Mouse (Mus musculus) ovary, adult 2 months (tissue): ENCODE measurements around the gene Prorsd1. TPM values are rescaled to one million over a fixed set of nuclear protein-coding genes. Genes with fewer than 3 reads are reported as not detected.

Experiments used
- polyA plus RNA-seq: library from polyadenylated mRNA; depleted of rRNA; stranded (reverse); fragments of >200 nt; gene quantifications from 2 replicates; pipeline ENCODE4 v1.2.3, GENCODE M21; 2012; rRNA removed

The Prorsd1 gene
- polyA plus RNA-seq = 0.59 and 0.78 TPM in 2 replicates

GRCm38 (mm10) chr11:29514682-29515412 is at the start of gene Prorsd1:
Prorsd1 (minus strand) TSS chr11:29515033.

GRCm38 (mm10) chr11:29547752-29548503 is 33.1 kb upstream of the Prorsd1 start, which contains the start of the genes Clhc1 and Rps27a:
Clhc1 (plus strand) TSS chr11:29547950.
Rps27a (minus strand) TSS chr11:29548109.

GRCm38 (mm10) chr11:29525988-29526794 is 11.4 kb upstream of the Prorsd1 start, which contains the start of gene Mtif2:
Mtif2 (plus strand) TSS chr11:29526408.

Other genes with a start within 250 kb of the Prorsd1 start
- 4.4 and 6.3 TPM in 2 replicates for gene Ccdc88a, start 141.4 kb downstream of the Prorsd1 start, polyA plus RNA-seq
- 8.3 and 8.5 TPM in 2 replicates for gene Mtif2, start 11.4 kb upstream of the Prorsd1 start, polyA plus RNA-seq
- gene Clhc1, start 32.9 kb upstream of the Prorsd1 start, polyA plus RNA-seq = not detected in 2 replicates
- gene Rps27a, start 33.1 kb upstream of the Prorsd1 start, polyA plus RNA-seq = 34.2 and 53.3 TPM in 2 replicates
- 162 and 224 TPM in 2 replicates for gene Rtn4, start 177.9 kb upstream of the Prorsd1 start, polyA plus RNA-seq